Mouse (Mus musculus): Measurements from ENCODE around the gene Rcc2. TPM values are rescaled to one million over a fixed set of nuclear protein-coding genes. Genes with fewer than 3 reads are reported as not detected.
A peak's percentile ranks its signal among the peaks of the same experiment; 100 is the strongest.

Gene Rcc2
- total and polyA plus RNA-seq, 3 experiments: 187 to 348 (median 249) TPM

- in situ Hi-C loops (cut with MboI; ENCODE audit: low pct_ligation_motif_present, low pct_unique_long_range_greater_than_20kb, low sequenced_read_pairs) (no loop called here), dilution Hi-C loops (cut with MboI; ENCODE audit: extremely low pct_ligation_motif_present, extremely low pct_unique_long_range_greater_than_20kb, low sequenced_read_pairs) (no loop called here)
- Histone ChIP-seq H3K9ac (ENCODE audit: insufficient read depth, low read depth) (0 out of 2 replicates have a peak overlapping the region, but pooled peaks have one; percentile 46), H3K9me3 (replicated peaks; ENCODE audit: low read length) (no peaks in the 10 kb centered on the region), H3K4me3 (replicated peaks in 1 of 3; ENCODE audit: low read depth in 2 of 3, low read length in 2 of 3, poor library complexity in 1 of 3) (peak overlapping the region in 1 of 3 experiments; percentile 27), H3K4me2 (ENCODE audit: insufficient read depth, low read depth, poor library complexity, severe bottlenecking) (peak overlapping the region; percentile 70), H3K4me1 (ENCODE audit: control insufficient read depth in 1 of 2, insufficient read depth in 2 of 2) (peaks cover 21 to 56% of the 10 kb centered on the region in 2 experiments), H3K27me3 (replicated peaks) (no peaks in the 10 kb centered on the region), H3K79me2 (replicated peaks; ENCODE audit: control insufficient read depth, extremely low read depth, insufficient read depth, poor library complexity, severe bottlenecking) (no peaks in the 10 kb centered on the region), H3K36me3 (replicated peaks in 1 of 2; ENCODE audit: control insufficient read depth in 1 of 2, insufficient read depth in 1 of 2, low read length in 1 of 2) (no peaks in the 10 kb centered on the region), H3K27ac (ENCODE audit: insufficient read depth, low read depth) (peak overlapping the region; percentile 82)
- peak; percentile 84 for DNase-seq (ENCODE audit: extremely low read depth)
- 0 out of 2 replicates have a peak, but pooled peaks have one; percentile 20 for TF ChIP-seq IRF4 (IDR thresholded peaks at IDR 0.05; ENCODE audit: low read depth, low read length)
- no peak for TF ChIP-seq NRF1 (IDR thresholded peaks at IDR 0.05; ENCODE audit: low read depth, low read length)
- peak; percentile 53; the same call in 1 of the 2 replicates for TF ChIP-seq CHD2 (IDR thresholded peaks at IDR 0.05; ENCODE audit: low read length)
- TF ChIP-seq MYC (IDR thresholded peaks at IDR 0.05; ENCODE audit: low read depth, low read length): no peak
Observed at GRCm38 (mm10) chr4:140683608-140684007, 16.7 kb upstream of the Rcc2 start.

- peaks cover 22 to 59% of the 10 kb centered on the region in 2 experiments for H3K4me1 ChIP-seq (ENCODE audit: control insufficient read depth in 1 of 2, insufficient read depth in 2 of 2)
- peak overlapping the region; percentile 82 for H3K27ac ChIP-seq (ENCODE audit: insufficient read depth, low read depth)
- peak; percentile 87 for TF ChIP-seq BHLHE40 (IDR thresholded peaks at IDR 0.05; ENCODE audit: low read depth, low read length)
- peak; percentile 60 for TF ChIP-seq USF1 (IDR thresholded peaks at IDR 0.05; ENCODE audit: low read depth, low read length)
- no peak for TF ChIP-seq CTCF (conservative IDR thresholded peaks at IDR 0.05 in 1 of 2, IDR thresholded peaks at IDR 0.05 in 1 of 2; ENCODE audit: low read depth in 2 of 2, low read length in 2 of 2)
- TF ChIP-seq ZNF384 (IDR thresholded peaks at IDR 0.05; ENCODE audit: low read depth, low read length): no peak
- TF ChIP-seq UBTF (IDR thresholded peaks at IDR 0.05; ENCODE audit: low read depth, low read length): no peak
- no peak for TF ChIP-seq POLR2AphosphoS2 (IDR thresholded peaks at IDR 0.05; ENCODE audit: low read depth, low read length)
- no peak for TF ChIP-seq E2F4 (IDR thresholded peaks at IDR 0.05; ENCODE audit: insufficient replicate concordance, low read depth, low read length)
- TF ChIP-seq JUN (IDR thresholded peaks at IDR 0.05; ENCODE audit: insufficient read depth, low read depth, low read length): peak; percentile 81; the same call in 1 of the 2 replicates
- peak; percentile 51; the same call in 1 of the 2 replicates for TF ChIP-seq ZMIZ1 (IDR thresholded peaks at IDR 0.05; ENCODE audit: low read depth, low read length)
- no peak for TF ChIP-seq GABPA (IDR thresholded peaks at IDR 0.05; ENCODE audit: insufficient replicate concordance, low read depth, low read length)
- 0 out of 2 replicates have a peak, but pooled peaks have one; percentile 27 for TF ChIP-seq TBP (conservative IDR thresholded peaks at IDR 0.05; ENCODE audit: low read depth, low read length)
- TF ChIP-seq MEF2A (IDR thresholded peaks at IDR 0.05; ENCODE audit: borderline replicate concordance, low read depth, low read length): peak; percentile 94
- TF ChIP-seq MYC (IDR thresholded peaks at IDR 0.05; ENCODE audit: low read depth, low read length): peak; percentile 100
- TF ChIP-seq POLR2A (IDR thresholded peaks at IDR 0.05; ENCODE audit: low read depth, low read length): peak; percentile 46; the same call in 1 of the 2 replicates
- peak; percentile 98 for TF ChIP-seq ETS1 (conservative IDR thresholded peaks at IDR 0.05; ENCODE audit: low read depth, low read length)
- TF ChIP-seq MAFK (IDR thresholded peaks at IDR 0.05; ENCODE audit: insufficient replicate concordance, low read length): no peak; the same call in 1 of the 2 replicates
- no peak for TF ChIP-seq ZC3H11A (IDR thresholded peaks at IDR 0.05; ENCODE audit: low read depth, low read length)
- TF ChIP-seq CHD2 (IDR thresholded peaks at IDR 0.05; ENCODE audit: low read length): peak; percentile 84
- peak; percentile 42; the same call in 1 of the 2 replicates for TF ChIP-seq JUND (conservative IDR thresholded peaks at IDR 0.05; ENCODE audit: low read depth, low read length)
- peak; percentile 62; the same call in 1 of the 2 replicates for TF ChIP-seq CHD1 (IDR thresholded peaks at IDR 0.05; ENCODE audit: low read depth, low read length)
- TF ChIP-seq NELFE (IDR thresholded peaks at IDR 0.05; ENCODE audit: low read depth, low read length): peak; percentile 33; the same call in 1 of the 2 replicates
- peak; percentile 71 for TF ChIP-seq IRF4 (IDR thresholded peaks at IDR 0.05; ENCODE audit: low read depth, low read length)
- peak; percentile 98 for TF ChIP-seq TCF12 (IDR thresholded peaks at IDR 0.05; ENCODE audit: low read depth, low read length)
- peak; percentile 92 for TF ChIP-seq RCOR1 (conservative IDR thresholded peaks at IDR 0.05; ENCODE audit: low read depth, low read length)
- peak; percentile 99 for TF ChIP-seq MAX (IDR thresholded peaks at IDR 0.05; ENCODE audit: low read length)
- TF ChIP-seq EP300 (IDR thresholded peaks at IDR 0.05; ENCODE audit: low read length): peak; percentile 91; the same call in 1 of the 2 replicates
- no peak for TF ChIP-seq ZKSCAN1 (IDR thresholded peaks at IDR 0.05; ENCODE audit: borderline replicate concordance, low read depth, low read length)
- peak; percentile 93 for TF ChIP-seq SIN3A (IDR thresholded peaks at IDR 0.05; ENCODE audit: low read length)
- TF ChIP-seq HCFC1 (IDR thresholded peaks at IDR 0.05; ENCODE audit: low read depth, low read length): no peak
Observed at GRCm38 (mm10) chr4:140684141-140684871, 16.0 kb upstream of the Rcc2 start.

More at GRCm38 (mm10) chr4:140684141-140684871, 16.0 kb upstream of the Rcc2 start:
- peak; percentile 91 for DNase-seq (ENCODE audit: extremely low read depth)
- in situ Hi-C loops (cut with MboI; ENCODE audit: low pct_ligation_motif_present, low pct_unique_long_range_greater_than_20kb, low sequenced_read_pairs) (no loop called here), dilution Hi-C loops (cut with MboI; ENCODE audit: extremely low pct_ligation_motif_present, extremely low pct_unique_long_range_greater_than_20kb, low sequenced_read_pairs) (no loop called here)
- peak overlapping the region in 1 of 3 experiments; percentile 27 for H3K4me3 ChIP-seq (replicated peaks in 1 of 3; ENCODE audit: low read depth in 2 of 3, low read length in 2 of 3, poor library complexity in 1 of 3)
- no peaks in the 10 kb centered on the region for H3K79me2 ChIP-seq (replicated peaks; ENCODE audit: control insufficient read depth, extremely low read depth, insufficient read depth, poor library complexity, severe bottlenecking)
- no peaks in the 10 kb centered on the region for H3K9me3 ChIP-seq (replicated peaks; ENCODE audit: low read length)
- no peaks in the 10 kb centered on the region for H3K27me3 ChIP-seq (replicated peaks)
- H3K36me3 ChIP-seq (replicated peaks in 1 of 2; ENCODE audit: control insufficient read depth in 1 of 2, insufficient read depth in 1 of 2, low read length in 1 of 2): no peaks in the 10 kb centered on the region
- peak overlapping the region; percentile 70 for H3K4me2 ChIP-seq (ENCODE audit: insufficient read depth, low read depth, poor library complexity, severe bottlenecking)
- H3K9ac ChIP-seq (ENCODE audit: insufficient read depth, low read depth): peak overlapping the region; percentile 46
